Mouse (Mus musculus): ENCODE measurements around the gene Lap3.
A peak's percentile ranks its signal among the peaks of the same experiment; 100 is the strongest.

Gene Lap3

DNA sequence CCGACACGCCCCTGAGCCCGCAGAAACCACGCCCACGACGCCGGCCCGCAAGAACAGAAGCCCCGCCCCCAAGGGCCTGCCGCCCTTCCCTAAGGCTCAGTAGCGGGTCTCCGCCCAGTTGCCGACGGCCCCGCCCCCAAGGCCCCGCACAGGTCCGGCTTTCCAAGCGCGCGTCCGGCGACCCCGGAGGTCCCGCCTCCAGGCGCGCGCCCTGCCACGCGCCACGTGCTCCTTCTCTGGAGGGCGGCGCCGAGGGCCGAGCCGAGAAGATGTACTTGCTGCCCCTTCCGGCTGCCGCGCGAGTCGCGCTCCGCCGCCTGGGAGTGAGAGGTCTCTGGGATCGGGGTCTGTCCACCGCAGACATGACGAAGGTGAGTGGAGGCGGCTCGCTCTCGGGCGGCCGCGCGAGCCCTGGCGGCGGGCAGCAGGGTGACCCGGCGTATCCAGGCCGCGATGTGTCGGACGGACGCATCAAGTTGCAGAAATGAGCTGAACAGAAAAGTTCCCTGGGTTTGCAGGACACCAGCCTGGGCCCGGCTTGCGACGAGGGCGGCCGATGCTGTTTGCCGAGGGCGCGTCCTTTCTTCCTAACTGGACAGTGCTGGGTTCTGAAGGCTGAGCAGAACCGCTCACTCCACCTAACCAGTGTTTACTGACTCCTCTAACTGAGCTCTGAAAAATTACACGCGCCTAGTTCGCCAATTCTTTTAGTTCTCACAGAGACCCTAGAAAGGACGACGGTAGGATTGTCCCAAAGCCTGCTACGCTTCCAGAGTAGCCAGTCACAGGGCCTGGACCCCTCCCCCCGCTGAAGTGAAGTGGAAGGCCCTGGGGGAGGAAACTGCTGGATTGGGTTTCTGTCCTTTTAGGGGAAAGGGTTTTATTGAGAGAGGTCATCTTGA lies at the start of gene Lap3:
Gene Lap3 (plus strand): TSS at position 184 of the 902 bp plus-strand sequence.
- DNase-seq (ENCODE audit: low read depth, low spot score) = peak; percentile 87

DNA sequence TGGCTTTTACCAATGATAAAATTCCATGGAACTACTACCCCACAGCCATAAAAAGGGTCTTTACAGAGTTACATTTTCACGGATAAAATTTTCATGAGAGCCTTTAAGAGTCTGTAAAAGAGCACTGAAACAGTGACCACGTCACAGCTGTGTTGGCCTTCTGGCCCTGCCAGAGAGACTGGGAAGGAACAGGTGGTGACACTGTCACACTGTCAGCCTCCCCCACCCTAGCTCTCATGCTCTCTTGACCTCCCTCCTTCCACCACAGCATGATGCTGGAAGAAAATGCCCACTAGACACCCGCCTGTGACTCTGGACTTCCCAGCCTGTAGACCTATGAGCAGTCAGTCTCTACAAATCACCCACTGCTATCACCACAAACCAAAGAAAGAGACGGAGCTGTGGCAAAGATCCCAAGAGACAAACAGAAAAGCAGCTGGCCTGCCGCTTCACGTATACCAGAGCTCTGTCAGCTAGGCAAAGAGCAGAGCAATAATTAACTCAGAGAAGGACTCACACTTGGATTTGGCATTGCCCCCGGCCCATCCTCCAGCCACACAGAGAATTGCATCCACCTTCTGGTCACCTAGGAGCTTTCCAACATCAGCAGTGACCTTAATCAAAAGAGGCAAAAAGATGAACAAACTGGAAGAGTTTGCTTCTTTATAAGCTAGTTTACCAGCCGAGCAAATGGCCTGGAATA lies 48.9 kb upstream of the Lap3 start:
- no peak for DNase-seq (ENCODE audit: low read depth, low spot score)

DNA sequence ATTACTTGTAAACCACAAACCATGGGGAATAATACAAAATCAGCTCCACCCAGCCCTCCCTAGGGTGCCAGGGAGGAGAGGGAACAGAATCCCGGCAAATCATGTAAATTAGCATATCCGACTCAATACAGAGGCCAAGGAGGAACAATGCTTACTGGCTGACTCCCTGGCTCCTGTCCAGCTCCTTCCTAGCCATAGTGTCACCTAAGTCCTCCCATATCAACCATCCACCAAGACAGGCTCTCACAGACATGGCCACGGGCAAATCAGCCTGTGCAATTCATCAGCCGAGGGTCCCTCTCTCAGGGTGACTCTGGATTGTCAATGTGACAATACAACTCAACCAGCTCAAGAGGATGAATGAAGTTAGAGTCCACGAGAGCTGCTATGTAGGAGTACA lies 44.5 kb upstream of the Lap3 start:
- no peak for DNase-seq (ENCODE audit: low read depth, low spot score)

DNA sequence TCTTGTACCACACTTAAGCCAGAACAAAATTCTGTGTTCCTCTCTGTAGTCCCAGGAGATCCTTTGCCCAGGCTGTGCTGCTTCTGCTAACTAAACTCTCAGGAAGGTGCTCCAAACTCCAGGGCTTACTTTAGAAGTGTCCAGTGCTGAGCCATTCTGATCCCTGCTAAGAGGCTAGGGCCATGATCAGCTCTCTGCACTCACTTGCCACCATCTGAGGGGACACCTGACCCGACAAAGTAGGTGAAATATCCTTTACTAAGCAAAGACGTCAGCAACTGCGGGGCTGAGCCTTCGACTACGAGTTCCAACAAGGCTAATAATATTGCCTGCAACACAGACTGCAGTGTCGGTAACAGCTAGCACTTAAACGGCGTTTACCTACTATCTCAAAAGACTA lies 44.0 kb upstream of the Lap3 start:
- DNase-seq (ENCODE audit: low read depth, low spot score) = no peak

DNA sequence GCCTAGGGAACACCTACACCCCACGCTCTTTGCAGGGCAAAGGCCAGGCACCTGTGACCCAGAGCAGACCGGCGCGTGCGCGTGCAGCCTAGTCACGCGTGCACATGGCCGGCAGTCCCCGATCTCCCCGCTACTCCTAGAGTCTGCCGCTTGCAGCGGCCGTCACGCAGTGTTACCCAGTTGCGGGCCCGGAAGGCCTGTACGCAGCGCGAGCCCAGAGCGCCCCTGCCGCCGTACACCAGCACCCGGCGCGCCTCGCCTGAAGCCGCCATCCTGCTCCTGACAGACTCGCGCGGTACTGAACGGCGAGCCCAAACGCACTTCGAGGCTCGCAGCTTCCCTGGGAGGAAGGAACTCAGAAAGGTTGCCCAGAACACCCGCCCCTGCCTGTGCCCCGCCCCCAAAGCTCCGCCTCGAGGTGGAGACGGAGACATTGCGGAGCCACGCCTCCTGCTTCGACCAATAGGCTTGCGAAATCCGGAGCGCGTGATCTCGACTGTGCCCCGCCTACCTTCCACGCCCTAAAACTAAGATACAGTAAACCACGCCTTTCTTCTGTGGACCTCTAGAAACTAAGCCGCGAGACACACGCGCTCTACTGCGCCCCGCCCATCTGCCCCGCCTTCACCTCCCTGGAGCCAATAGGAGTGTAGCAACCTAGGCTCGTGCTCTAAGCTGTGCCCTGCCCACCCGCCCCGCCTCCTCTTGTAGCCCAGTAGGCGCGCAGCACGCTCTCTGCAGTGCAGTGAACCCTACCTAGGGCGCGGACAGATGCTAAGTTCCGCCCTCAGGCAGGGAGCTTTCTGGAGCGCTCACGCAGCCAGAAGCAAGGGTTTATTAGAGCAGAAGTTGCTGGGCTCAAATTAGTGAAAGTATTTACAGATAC lies 43.1 kb upstream of the Lap3 start, which contains the start of gene Qdpr:
Gene Qdpr (minus strand): TSS at position 406 of the 886 bp plus-strand sequence.
- peak; percentile 90 for DNase-seq (ENCODE audit: low read depth, low spot score)

DNA sequence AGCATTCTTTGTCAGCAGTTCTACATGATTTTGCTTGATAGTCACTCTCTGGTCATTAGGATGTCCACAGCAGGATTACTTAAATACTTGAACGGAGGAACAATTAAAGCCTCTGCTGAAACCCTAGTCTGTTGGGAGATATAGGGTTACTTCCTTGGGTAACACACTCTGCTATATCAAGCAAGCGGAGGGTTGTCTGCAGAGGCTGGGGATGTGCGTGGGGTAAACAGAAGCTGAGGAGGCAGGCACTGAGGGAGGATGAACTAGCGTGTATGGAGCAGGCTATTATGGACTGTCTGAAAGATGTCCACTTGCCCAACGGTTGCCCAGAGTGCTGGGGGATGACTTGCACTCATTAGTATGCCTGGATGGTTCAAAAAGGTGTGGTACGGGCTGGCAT lies 39.7 kb upstream of the Lap3 start, which contains the start of gene Clrn2:
Gene Clrn2 (plus strand): TSS at position 301 of the 400 bp plus-strand sequence.
- no peak for DNase-seq (ENCODE audit: low read depth, low spot score)

DNA sequence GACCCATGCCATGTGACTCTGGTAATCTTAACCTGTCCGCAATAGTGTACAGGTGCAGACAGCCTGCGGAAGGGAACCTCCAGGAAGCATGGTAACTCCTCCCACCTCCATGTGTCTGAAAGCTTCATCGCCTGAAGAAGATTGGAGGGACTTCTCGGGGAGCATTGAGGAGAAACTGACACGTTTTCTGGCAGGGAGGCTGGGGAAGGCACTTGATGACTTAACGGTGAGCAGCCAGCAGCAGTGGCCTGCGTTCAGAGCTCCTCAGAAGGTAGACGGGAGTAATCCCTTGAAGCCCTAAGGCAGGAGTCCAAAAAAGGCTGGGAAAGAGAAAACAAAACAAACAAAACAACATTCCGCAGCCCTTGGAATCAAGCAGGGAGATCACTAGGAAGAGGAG lies 38.7 kb upstream of the Lap3 start:
- DNase-seq (ENCODE audit: low read depth, low spot score) = no peak

DNA sequence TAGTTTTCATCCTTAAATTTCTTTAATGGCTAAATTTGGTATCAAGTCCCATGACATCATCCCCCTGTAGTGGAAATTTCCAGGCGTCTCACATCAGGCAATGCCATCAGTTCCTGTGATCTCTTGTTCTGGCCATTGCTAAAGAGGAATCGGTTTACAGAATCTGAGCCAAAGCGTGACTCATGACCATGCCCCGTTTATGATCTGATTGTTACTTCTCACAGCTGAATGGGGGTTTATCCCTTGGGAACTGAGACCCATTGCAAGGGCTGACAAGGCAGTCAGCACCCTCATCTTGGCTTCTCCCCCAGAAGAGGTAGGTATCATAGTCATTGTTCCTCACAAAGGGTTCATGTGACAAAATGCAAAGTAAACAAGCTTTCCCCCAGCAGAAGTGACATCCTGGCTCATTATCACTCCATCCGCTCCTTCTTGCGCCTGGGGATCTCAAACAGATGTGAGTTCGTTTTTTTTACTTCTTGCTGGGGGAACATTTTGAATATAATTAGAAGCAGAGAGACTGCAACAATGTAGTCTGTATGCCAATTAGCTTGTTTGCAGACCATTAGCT lies 20.2 kb upstream of the Lap3 start:
- no peak for DNase-seq (ENCODE audit: low read depth, low spot score)

DNA sequence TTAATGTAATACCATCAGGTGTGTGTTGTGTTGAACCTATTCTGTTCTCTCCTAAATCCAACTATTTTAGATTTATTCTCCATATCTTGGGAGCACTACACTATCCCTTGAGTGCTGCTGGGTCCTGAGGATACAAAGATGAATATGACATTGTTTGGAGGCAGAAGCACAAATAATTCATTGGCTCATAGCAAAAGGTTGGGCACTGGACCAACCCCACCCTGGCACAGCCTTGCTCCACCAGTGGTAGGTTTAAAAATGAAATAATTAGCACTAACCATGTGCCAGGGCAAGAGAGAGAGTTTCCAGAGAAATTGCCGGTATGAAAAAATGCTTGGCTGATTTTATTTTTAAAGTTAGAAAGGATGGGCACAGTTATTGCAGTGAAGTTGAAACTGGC lies 19.7 kb upstream of the Lap3 start:
- DNase-seq (ENCODE audit: low read depth, low spot score) = no peak

DNA sequence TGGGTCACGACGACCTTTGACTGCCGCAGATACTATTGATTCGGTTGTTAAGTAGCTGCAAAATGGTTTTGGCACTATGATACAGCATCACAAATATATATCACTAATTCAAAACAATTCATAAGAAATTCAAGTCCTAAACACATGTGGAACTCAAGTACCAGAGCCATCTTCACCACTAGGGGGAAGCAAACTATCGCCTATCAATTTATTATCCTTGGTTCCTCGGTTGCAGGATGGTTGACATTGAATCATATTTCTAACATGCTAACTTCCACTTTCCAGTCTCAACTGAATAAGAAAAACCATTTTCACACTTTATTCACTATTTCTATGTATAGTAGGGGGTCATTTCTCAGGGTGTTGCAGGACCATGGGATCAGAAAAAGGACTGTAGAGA lies 19.0 kb upstream of the Lap3 start:
- no peak for DNase-seq (ENCODE audit: low read depth, low spot score)

DNA sequence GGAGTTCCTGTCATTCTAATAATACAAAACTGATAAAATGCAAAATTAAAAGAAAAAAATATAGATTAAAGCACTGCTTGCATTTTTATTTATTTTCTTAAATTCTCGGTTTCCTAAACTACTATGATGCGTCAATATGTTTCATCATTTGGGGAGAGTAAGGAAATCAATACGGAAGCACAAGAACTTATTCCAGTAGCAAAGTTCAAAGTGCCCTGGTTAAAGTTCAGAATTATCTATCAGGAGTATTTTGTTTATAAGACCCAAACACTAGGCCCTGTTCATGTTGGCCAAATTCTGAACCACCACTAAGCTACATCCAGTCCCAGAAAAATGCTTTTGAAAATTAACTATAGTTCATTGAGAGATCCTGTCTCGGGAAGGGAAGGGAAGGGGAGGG lies 18.4 kb upstream of the Lap3 start:
- no peak for DNase-seq (ENCODE audit: low read depth, low spot score)

DNA sequence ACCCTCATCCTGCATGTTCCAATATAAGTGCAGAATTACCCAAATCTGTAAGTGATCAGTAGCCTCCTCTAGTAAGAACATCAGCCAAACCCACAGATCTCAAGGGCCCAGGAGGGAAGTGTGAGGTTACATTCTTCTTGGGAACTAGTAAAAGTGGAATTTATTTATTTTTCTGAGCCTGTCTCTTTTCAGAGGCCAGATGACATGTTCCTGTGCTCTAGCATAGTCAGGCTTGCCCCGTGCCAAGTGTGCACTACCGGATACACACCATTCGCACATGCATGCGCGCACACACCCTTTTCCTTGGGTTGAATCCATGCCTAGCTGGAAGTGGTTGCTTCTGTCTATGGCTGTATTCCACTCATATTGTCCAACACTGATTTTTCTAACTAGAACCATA lies 17.4 kb upstream of the Lap3 start:
- DNase-seq (ENCODE audit: low read depth, low spot score) = no peak

DNA sequence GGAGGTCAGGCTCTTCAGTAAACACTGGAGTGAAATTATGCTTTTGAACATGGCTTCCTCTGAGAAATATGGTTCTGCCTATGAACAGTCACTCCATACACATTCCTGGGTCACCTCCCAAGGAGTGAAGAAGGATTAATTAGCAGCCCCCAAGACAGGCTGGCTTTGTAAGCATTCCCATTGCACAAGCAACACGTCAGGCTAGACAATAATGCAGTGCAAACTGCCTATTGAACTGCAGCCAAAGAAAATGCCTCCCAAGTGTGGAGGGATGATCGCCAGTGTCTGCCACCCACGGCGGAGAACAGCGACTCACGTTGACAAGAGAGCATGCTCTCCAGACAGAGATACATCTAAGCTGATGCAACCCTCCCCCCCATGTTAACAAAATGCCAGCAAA lies 16.9 kb upstream of the Lap3 start:
- no peak for DNase-seq (ENCODE audit: low read depth, low spot score)

DNA sequence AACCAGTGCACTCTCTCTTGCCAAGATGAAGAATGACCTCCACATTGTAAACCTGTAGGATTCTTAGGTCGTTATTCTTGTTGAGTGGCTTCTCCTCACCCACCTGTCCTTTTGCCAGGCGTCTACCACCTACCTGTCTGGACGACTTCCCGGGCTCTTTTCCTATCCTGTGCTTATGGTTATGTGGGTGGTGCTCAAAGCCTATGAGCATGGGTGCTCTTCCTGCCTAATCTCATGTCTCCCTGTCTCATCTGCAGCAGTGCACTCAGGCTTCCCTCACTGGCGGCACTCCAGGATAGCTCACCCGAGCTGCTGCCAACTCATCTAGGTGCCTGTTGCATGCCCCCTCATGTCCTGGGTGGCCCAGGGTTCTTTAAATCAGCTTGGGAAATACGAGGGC lies 15.6 kb upstream of the Lap3 start:
- DNase-seq (ENCODE audit: low read depth, low spot score) = no peak

DNA sequence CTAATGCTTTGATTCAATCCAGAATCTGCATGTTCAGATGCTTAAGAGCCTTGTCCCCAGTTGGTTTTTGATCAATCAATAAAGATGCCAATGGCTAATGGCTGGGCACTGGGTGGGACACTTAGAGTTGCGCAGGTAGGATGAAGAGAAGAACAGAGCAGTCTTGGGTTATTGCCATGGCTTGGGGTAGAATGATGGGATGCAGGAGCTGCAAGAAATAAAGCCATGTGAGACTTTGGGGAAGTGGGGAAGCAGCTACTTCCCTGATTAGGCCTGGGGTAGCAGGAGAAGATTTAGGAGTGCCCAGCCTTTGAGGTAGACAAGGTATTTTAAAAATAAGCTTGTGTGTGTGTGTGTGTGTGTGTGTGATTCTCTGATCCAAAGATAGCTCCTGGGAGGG lies 13.1 kb upstream of the Lap3 start:
- DNase-seq (ENCODE audit: low read depth, low spot score) = no peak

DNA sequence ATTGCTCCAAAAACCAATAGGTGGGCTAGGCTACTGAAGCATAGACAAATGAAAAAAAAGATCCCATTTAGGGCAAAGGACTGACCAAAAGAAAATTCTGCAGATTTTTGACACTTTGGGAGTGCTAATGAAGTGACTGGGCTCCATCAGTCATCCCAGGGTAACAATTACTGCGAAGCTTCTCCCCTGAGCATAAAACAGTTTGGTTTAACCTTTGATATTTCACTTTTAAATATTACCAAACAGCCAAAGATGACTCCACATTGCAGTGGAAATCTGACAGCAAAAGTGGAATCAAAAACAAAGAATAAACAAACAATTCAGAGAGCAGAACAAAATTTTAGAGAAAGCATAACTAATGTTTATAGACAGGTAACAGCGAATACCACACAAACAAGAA lies 12.0 kb upstream of the Lap3 start:
- DNase-seq (ENCODE audit: low read depth, low spot score) = no peak

DNA sequence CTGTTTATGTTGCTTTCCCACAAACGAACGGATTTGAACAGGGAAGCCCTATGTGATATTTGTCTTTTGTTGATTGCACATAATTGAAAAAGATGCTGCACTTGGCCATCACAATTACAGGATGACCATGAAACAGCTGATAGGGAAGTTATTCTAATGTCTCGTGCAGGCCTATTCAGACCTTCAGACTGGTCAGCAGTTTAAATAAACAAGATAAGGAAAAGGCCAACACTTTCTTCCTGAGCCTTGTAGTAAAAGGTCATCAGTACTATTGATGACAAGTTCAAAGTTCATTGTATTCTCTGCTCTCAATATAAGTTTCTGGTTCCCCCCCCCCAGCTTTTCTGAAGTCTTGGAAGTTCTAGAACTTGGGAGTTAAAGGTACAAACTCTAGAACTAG lies 10.6 kb upstream of the Lap3 start:
- no peak for DNase-seq (ENCODE audit: low read depth, low spot score)

DNA sequence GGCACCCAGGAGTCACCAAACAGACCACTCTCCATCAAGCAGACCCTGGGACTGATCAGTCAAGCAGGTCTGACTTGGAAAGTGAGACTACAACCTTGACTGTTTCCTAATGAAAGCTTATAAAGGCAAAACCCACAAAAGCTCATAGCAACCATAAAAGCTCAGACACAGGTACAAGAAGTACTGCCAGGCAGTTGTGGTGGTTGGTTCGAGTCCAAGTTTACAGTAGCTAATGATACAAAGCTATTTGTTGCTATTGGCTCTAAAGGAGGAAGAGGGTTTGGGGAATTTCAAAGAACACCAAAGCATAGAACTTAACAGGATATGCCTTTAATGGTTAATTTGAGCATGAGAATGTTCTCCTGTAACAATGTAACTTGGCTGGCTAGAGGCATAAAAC lies 9.5 kb upstream of the Lap3 start:
- DNase-seq (ENCODE audit: low read depth, low spot score) = no peak

DNA sequence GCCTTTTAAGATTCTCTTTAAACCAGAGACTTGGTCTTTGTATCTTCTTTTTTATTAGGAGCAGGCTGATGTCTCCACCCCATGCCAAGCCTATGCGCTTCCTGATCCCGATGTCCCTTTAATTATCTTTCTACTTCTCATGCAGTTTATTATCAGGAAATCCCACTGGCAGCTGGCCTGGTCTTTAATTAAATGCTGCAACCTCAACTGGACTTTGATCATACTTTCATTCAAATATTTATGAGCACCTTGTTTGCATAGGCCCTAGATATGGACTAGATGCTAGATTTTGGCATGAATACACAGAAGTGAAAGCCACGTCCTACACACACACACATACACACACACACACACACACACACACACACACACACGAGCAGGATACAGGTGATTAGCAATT lies 1.4 kb upstream of the Lap3 start:
- no peak for DNase-seq (ENCODE audit: low read depth, low spot score)

DNA sequence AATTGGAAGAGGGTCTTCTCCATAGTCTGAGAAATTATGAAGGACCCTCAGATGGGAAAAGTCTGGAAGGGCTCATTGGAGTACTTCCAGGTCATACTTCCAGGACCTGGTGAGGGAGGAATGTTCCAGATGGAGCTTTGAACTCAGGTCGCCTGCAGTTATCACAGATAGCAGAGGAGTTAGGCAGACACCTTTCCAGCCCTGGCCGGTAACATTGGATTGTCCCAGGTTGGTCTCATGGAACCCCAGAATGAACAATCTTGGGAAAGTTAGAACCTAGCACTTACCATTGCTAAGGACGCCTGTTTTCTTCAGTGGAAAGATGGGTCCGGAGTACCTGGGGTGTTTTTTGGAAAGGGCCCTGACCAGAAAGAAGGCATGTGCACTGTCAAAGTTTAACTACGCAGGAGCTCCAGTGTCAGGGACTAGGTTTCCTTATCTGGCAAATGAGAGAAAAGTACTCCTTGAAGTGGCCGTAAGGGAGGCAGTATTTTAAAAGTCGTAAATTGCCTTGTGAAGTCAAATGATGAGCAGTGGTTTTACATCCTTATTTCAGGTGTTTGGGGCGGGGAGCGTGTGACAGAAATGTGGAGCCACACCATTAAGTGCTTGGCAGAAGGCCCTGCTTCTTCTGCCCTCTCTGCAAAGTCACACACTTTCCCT lies 1.1 kb downstream of the Lap3 start:
- DNase-seq (ENCODE audit: low read depth, low spot score) = no peak

DNA sequence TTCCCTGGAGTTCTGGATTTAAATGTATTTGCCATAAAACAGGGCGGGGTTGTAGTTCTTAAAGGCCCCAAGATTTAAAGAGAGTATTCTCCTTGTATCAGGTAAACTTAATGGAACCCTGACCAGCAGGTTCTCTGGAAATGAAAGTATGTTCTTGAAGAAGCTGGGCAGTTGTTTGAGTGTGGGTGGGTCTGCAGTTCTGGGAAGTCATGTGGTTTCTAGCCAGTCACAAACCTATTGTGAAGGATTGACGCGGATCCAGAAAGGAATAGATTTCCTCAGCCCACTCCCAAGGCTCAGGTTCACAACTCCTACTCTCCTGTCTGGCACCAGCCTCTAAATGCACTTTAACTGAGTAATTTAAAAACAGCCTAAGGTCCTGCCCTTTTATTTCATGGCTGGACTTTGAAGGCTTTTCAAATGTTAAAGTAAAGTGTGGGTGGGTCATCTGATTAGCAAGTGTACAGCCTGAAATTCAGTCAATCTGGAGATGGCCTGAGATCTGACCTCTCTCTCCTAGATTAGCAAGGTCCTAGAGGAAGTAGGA lies 2.3 kb downstream of the Lap3 start:
- no peak for DNase-seq (ENCODE audit: low read depth, low spot score)
